Mouse (Mus musculus) MEL (cell line): ENCODE measurements around the gene Ffar3.

Experiments
- CTCF ChIP-seq, 3 experiments: IDR thresholded peaks in 2 of 3; conservative IDR thresholded peaks in 1 of 3; 2 replicates each; pipeline ENCODE4 v1.5.1; 2011 to 2012; ENCODE audit warnings: low read length in 3 of 3, low read depth in 2 of 3, mild to moderate bottlenecking in 2 of 3, improper control_type of control experiment in 1 of 3, inconsistent platforms in 1 of 3, mixed read lengths in 1 of 3, moderate library complexity in 1 of 3; ENCODE audit not compliant: control insufficient read depth in 1 of 3, insufficient read depth in 1 of 3, poor library complexity in 1 of 3, severe bottlenecking in 1 of 3
- E2F4 ChIP-seq: IDR thresholded peaks from 2 replicates; pipeline ENCODE4 v1.6.1; 2011; ENCODE audit warnings: low read depth, low read length, improper control_type of control experiment, borderline replicate concordance
- MXI1 ChIP-seq: IDR thresholded peaks from 2 replicates; pipeline ENCODE4 v1.6.1; 2011; ENCODE audit warnings: mild to moderate bottlenecking, low read depth, low read length, improper control_type of control experiment
- NRF1 ChIP-seq: IDR thresholded peaks from 2 replicates; pipeline ENCODE4 v1.6.1; 2014; ENCODE audit warnings: low read depth, mild to moderate bottlenecking, inconsistent platforms, low read length, improper control_type of control experiment, moderate library complexity; ENCODE audit not compliant: poor library complexity, insufficient read depth, severe bottlenecking
- POLR2A ChIP-seq, 2 experiments: IDR thresholded peaks; 2 replicates each; pipeline ENCODE4 v1.6.1; 2011 to 2012; ENCODE audit warnings: low read length in 2 of 2, mild to moderate bottlenecking in 2 of 2, control low read depth in 1 of 2, improper control_type of control experiment in 1 of 2, low read depth in 1 of 2, moderate library complexity in 1 of 2; ENCODE audit not compliant: control insufficient read depth in 1 of 2, insufficient read depth in 1 of 2, poor library complexity in 1 of 2

DNA sequence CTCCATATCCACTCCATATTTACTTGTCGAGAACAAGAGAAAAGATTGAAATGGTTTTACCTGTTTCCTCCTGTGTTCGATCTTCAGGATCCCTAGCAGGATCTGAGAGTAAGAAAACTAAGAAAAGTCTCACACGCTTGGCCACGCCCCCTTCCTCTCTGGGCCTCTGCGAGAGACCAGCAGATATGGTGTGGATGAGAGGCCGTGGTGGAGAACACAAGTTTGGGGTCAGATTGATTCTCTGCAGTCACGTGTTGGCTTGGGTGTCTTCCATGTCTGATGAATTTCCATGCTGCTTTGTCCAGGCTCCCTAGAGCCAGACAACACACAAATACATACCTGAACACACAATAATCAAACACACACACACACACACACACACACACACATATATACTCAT is 24.2 kb upstream of the Ffar3 start, which contains the start of gene Cd22:
- TF ChIP-seq CTCF (IDR thresholded peaks at IDR 0.05 in 2 of 3, conservative IDR thresholded peaks at IDR 0.05 in 1 of 3; ENCODE audit: control insufficient read depth in 1 of 3, insufficient read depth in 1 of 3, low read depth in 2 of 3, low read length in 3 of 3, poor library complexity in 1 of 3, severe bottlenecking in 1 of 3), result no peak
- no peak for TF ChIP-seq MXI1
- TF ChIP-seq NRF1, result no peak
- no peak for TF ChIP-seq POLR2A (IDR thresholded peaks at IDR 0.05; ENCODE audit: control insufficient read depth in 1 of 2, insufficient read depth in 1 of 2, low read depth in 1 of 2, low read length in 2 of 2, poor library complexity in 1 of 2)
- no peak for TF ChIP-seq E2F4
